Mouse (Mus musculus) testis, adult 2 months (tissue): Measurements from ENCODE around the gene Fhad1.

Experiments
- CTCF ChIP-seq: fragments of 200-500 bp; IDR thresholded peaks from 2 replicates; pipeline ENCODE4 v1.5.1; 2012; ENCODE audit warnings: low read depth, mild to moderate bottlenecking, inconsistent platforms, low read length, moderate library complexity; ENCODE audit not compliant: control insufficient read depth, insufficient read depth, insufficient replicate concordance
- POLR2A ChIP-seq: fragments of 200-500 bp; IDR thresholded peaks from 2 replicates; pipeline ENCODE4 v1.6.1; 2012; ENCODE audit warnings: low read depth, mild to moderate bottlenecking, inconsistent platforms, low read length, moderate library complexity; ENCODE audit not compliant: control insufficient read depth

DNA sequence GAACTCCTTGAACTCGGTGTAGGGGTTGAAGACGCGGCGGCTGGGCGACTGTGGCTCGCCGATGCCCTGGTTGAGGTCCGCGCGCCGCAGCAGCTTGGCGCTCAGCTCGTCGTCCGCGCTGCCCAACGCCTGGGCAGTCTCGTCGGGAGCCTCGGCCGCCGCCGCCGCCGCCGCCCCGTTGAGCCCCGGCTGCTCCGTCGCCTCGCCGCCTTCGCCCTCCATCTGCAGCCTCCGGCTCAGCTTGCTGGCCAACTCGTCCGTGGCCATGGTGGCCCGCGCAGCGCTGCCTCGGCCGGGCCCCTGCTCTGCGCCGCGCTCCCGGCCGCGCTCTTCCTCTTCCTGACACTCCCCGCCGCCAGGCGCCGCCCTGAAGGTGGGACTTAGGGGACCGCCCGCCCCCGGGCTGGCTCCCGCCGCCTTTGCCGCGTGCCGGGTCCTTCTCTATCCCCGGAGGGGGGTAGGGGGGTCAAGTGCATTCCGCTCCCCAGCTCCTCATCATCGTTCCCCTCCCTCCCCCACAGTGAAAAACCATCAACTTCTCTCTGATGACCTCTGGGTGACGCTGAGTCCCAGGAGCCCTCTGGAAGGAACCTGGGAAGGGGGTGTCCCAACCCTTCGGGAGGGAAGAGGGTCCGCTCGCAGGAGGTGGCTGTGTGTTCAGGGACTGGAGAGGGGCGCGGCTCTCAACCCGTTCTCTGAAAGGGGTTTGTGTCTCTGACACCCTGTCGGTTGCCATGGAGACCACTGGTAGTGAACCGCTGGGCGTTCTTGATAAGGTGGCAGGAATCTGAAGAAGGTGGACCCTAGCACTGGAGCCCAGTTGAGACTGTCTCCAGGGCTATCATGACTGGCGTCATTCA lies 140.1 kb downstream of the Fhad1 start, which contains the start of gene Efhd2:
- TF ChIP-seq POLR2A, result no peak; the same call in none of the 2 replicates
- TF ChIP-seq CTCF, result no peak
